Mouse (Mus musculus) embryonic facial prominence, embryonic 15.5 days (tissue): ENCODE data around the gene Cdc42bpg. TPM values are rescaled to one million over a fixed set of nuclear protein-coding genes. Genes with fewer than 3 reads are reported as not detected.

Source experiments
- ATAC-seq: fragments of 200-750 bp; cut with Nextera tagmentation; 2 replicates; pipeline ENCODE4 v1.8.0; 2017; ENCODE audit warnings: low read depth, moderate TSS enrichment; ENCODE audit not compliant: insufficient number of reproducible peaks, low FRiP score, low TSS enrichment
- H3K27ac ChIP-seq: fragments of 300-500 bp; sonication (generic); replicated peaks from 2 replicates; pipeline ENCODE4 v1.5.1; 2015; ENCODE audit warnings: mild to moderate bottlenecking, inconsistent platforms
- H3K27me3 ChIP-seq: fragments of 300-500 bp; sonication (generic); 2 replicates; pipeline ENCODE4 v1.6.1; 2015; ENCODE audit warnings: inconsistent platforms
- H3K36me3 ChIP-seq: fragments of 300-500 bp; sonication (generic); 2 replicates; pipeline ENCODE4 v1.6.1; 2015; ENCODE audit warnings: mild to moderate bottlenecking, inconsistent platforms
- H3K4me1 ChIP-seq: fragments of 300-500 bp; sonication (generic); 2 replicates; pipeline ENCODE4 v1.6.1; 2015; ENCODE audit warnings: inconsistent platforms
- H3K4me2 ChIP-seq: fragments of 300-500 bp; sonication (generic); replicated peaks from 2 replicates; pipeline ENCODE4 v1.6.1; 2015; ENCODE audit warnings: mild to moderate bottlenecking, inconsistent platforms
- H3K4me3 ChIP-seq: fragments of 300-500 bp; sonication (generic); replicated peaks from 2 replicates; pipeline ENCODE4 v1.5.1; 2015; ENCODE audit warnings: mild to moderate bottlenecking, inconsistent platforms
- H3K9ac ChIP-seq: fragments of 300-500 bp; sonication (generic); 2 replicates; pipeline ENCODE4 v1.6.1; 2015; ENCODE audit warnings: inconsistent platforms
- H3K9me3 ChIP-seq: fragments of 300-500 bp; sonication (generic); replicated peaks from 2 replicates; pipeline ENCODE4 v1.6.1; 2016; ENCODE audit warnings: inconsistent platforms
- WGBS: fragments of 180-500 bp; shearing (Covaris S2); methylation state at CpG from one replicate; pipeline ENCODE4 v1.1.7; 2015; 5-methylcytosine and 5-hydroxymethylcytosine counted together
- polyA plus RNA-seq: library from polyadenylated mRNA; unstranded; fragments of >200 nt; fragmentation: Nextera tagmentation; extraction: Ambion mirVana; gene quantifications from 2 replicates; pipeline ENCODE4 v1.2.1, GENCODE M21; 2015

Gene Cdc42bpg
- polyA plus RNA-seq = 1.5 and 2.5 TPM in 2 replicates

DNA sequence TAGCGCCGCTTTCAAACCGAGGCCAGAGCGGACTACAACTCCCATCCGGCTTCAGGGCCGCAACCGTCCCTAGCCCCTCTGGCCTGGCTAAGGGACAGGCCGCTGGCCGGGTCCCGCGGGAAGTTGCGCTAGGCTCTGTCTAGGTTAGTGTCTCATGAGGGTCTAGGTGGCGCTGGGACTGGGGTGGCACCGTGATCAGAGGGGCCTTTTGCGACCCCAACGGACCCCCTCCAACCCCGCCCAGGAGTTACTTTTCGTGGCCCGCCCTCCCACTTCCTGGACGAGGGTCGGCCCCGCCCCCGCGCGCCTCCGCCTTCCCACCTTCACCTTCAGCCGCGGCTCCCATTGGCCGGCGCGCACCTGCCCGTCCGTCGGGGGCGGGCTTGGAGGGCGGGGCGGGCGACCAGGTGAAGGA, at the start of gene Cdc42bpg:
Gene Cdc42bpg, plus strand, starts transcription at position 320 of the 415 bp plus-strand sequence.
- H3K36me3 ChIP-seq = peaks cover 10% of the 10 kb centered on the region
- 1% methylated on average over 36 of the region's 38 CpGs for WGBS
- ATAC-seq = peak; percentile 75

DNA sequence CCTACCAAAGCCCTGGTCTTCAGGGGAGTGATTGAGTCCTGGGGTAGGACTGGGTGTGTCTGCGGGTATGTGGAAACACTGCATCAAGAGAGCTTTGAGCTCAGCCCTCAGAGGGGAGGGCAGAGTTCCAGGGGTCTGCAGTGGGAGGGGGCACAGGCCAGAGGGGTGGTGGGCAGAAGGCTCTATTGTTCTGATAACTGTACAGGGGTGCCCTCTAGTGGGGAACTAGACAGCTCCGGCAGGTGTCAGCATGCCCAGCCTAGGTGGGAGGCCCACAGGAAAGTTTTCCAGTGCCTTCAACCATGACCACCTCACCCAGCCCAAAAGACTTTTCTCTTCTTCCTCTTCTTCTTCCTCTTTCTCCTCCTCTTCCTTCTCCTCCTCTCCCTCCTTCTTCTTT, 45.8 kb upstream of the Cdc42bpg start:
- Histone ChIP-seq H3K4me3 (no peak overlapping the region), H3K36me3 (peaks cover 64% of the 10 kb centered on the region), H3K9ac (no peak overlapping the region), H3K4me2 (no peak overlapping the region), H3K9me3 (no peaks in the 10 kb centered on the region), H3K27ac (no peak overlapping the region), H3K4me1 (no peaks in the 10 kb centered on the region), H3K27me3 (no peaks in the 10 kb centered on the region)
- ATAC-seq = no peak
- 67% methylated on average over 2 of the region's 2 CpGs for WGBS

More for the DNA sequence above, at the start of gene Cdc42bpg:
- Histone ChIP-seq H3K9me3 (no peaks in the 10 kb centered on the region), H3K9ac (peak within 1 kb of the TSS; percentile 50), H3K27ac (peak within 1 kb of the TSS; percentile 85), H3K4me1 (peaks cover 37% of the 10 kb centered on the region), H3K27me3 (no peaks in the 10 kb centered on the region), H3K4me2 (peak within 1 kb of the TSS; percentile 65), H3K4me3 (peak within 1 kb of the TSS; percentile 72)

DNA sequence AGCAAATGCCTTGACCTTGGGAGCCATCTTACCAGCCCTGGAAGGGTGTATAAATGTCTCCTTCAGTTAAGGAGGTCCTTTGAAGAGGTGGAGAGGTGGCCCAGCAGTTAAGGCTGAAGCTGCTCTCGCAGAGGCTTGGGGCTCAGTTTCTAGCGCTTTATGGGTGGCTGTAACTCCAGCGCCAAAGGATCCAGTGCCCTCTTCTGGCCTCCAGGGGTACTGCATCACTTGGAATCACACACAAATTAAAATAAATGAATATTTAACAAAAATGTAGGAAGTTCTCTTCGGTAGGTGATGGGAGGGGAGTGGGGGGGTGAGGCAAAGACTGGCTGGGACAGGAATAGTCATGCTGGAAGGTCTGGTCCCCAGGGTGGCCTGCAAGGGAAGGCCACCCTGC, 45.3 kb upstream of the Cdc42bpg start:
- peaks cover 59% of the 10 kb centered on the region for H3K36me3 ChIP-seq

DNA sequence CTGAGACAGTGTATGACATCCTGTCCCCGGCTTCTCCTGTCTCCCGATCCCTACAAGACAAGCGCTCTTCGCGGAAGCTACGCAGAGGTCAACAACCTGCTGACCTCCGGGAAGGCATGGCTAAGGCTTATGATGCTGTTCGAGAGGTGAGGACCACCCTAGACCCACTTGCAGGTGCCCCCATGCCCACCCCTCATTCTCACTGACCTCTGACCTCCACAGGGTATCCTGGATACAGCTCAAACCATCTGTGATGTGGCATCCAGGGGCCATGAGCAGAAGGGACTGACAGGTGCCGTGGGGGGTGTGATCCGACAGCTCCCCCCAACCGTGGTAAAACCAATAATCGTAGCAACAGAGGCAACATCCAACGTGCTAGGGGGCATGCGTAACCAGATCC, 44.9 kb upstream of the Cdc42bpg start:
- no peaks in the 10 kb centered on the region for H3K9me3 ChIP-seq
- peaks cover 55% of the 10 kb centered on the region for H3K36me3 ChIP-seq
- WGBS = 90% methylated on average over 14 of the region's 14 CpGs
- H3K4me3 ChIP-seq = no peak overlapping the region
- no peak for ATAC-seq
- H3K4me2 ChIP-seq = no peak overlapping the region
- no peak overlapping the region for H3K9ac ChIP-seq
- H3K27me3 ChIP-seq = no peaks in the 10 kb centered on the region
- H3K27ac ChIP-seq = no peak overlapping the region
- no peaks in the 10 kb centered on the region for H3K4me1 ChIP-seq

More for the DNA sequence above, 45.3 kb upstream of the Cdc42bpg start:
- H3K4me3 ChIP-seq = no peak overlapping the region
- H3K4me1 ChIP-seq = no peaks in the 10 kb centered on the region
- H3K27me3 ChIP-seq = no peaks in the 10 kb centered on the region
- H3K9me3 ChIP-seq = no peaks in the 10 kb centered on the region
- no peak overlapping the region for H3K27ac ChIP-seq
- H3K4me2 ChIP-seq = no peak overlapping the region
- ATAC-seq = no peak
- 81% methylated on average over 4 of the region's 4 CpGs for whole genome bisulfite sequencing
- H3K9ac ChIP-seq = no peak overlapping the region

DNA sequence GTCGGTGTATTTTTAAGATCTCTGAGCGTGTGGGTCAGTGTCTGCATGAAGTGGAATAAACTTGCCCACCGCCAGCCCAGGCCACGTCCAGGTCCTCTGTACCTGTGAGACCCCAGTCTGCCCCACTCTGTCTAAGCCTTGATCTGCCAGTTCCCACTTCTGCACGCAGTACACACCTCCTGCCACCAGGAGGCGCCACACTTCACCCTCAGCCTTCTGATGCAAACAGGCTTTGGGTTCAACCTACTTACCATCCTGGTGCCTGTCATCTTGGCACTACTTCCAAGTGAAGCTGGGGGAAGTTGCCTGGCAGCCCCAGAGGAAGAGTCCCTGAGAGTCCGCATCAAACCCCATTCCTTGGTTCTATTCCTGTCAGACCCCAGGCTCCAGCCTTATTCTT, 44.0 kb upstream of the Cdc42bpg start:
- Histone ChIP-seq H3K4me2 (no peak overlapping the region), H3K27ac (no peak overlapping the region), H3K9me3 (no peaks in the 10 kb centered on the region), H3K9ac (no peak overlapping the region), H3K27me3 (no peaks in the 10 kb centered on the region), H3K36me3 (peaks cover 46% of the 10 kb centered on the region), H3K4me1 (no peaks in the 10 kb centered on the region), H3K4me3 (no peak overlapping the region)
- 63% methylated on average over 7 of the region's 7 CpGs for WGBS
- ATAC-seq = no peak

DNA sequence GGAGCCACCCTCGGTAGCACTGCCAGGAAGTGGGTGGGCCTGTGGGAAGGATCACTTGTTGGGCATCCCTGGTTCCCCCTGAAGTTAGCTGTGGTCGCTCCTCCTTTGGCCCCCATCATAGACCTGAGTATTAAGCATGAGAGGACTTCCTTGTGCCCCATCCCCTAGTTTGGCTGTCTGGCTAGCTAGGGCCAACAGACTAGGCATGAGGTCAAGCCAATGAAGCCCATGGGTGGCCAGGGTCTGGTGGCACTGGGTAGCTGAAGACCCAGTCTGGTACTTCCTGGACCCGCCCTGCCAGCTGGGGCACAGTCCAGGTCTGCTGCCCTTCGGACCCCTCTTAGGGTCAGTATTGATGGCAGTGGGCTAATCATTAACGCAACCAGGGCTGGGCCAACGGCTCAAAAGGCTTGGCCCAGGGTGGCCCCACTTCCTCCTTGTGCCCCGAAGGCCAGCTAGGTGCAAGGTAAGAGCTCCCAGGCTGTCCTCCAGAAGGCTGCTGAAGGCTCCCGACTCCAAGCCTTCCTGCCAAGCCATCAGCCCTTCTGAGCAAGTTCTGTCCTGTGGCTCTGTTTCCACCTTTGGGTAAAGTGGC, 43.3 kb upstream of the Cdc42bpg start:
- H3K4me2 ChIP-seq = no peak overlapping the region
- H3K36me3 ChIP-seq = peaks cover 39% of the 10 kb centered on the region
- no peaks in the 10 kb centered on the region for H3K9me3 ChIP-seq
- no peak overlapping the region for H3K4me3 ChIP-seq
- no peak for ATAC-seq
- H3K27me3 ChIP-seq = no peaks in the 10 kb centered on the region
- H3K4me1 ChIP-seq = no peaks in the 10 kb centered on the region
- no peak overlapping the region for H3K27ac ChIP-seq
- 93% methylated on average over 8 of the region's 8 CpGs for WGBS
- H3K9ac ChIP-seq = no peak overlapping the region

DNA sequence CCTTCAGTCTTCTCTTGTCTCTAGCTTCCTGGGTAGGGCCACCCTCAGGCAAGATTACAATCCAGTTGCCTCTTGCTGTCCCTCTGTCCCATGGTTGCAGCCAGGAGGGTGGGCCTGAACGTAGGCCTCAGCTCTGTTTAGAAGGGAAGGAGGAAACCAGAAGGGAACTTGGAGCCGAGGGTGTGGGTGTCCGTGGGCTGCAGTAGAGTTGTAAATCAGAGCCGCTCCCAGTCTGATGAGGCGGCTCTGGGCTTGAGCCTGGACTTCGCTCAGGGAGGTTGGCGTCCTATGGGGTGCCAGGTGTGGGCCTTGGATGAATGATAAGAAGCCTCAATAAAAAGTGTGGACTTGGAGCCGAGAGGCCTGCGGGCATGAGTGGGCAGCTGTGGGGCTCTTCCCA, 42.1 kb upstream of the Cdc42bpg start:
- peaks cover 4% of the 10 kb centered on the region for H3K4me1 ChIP-seq
- no peak overlapping the region for H3K4me2 ChIP-seq
- WGBS = 68% methylated on average over 9 of the region's 9 CpGs
- no peaks in the 10 kb centered on the region for H3K9me3 ChIP-seq
- peaks cover 27% of the 10 kb centered on the region for H3K36me3 ChIP-seq
- no peak for ATAC-seq
- no peak overlapping the region for H3K9ac ChIP-seq
- H3K27ac ChIP-seq = no peak overlapping the region
- no peaks in the 10 kb centered on the region for H3K27me3 ChIP-seq
- H3K4me3 ChIP-seq = no peak overlapping the region

DNA sequence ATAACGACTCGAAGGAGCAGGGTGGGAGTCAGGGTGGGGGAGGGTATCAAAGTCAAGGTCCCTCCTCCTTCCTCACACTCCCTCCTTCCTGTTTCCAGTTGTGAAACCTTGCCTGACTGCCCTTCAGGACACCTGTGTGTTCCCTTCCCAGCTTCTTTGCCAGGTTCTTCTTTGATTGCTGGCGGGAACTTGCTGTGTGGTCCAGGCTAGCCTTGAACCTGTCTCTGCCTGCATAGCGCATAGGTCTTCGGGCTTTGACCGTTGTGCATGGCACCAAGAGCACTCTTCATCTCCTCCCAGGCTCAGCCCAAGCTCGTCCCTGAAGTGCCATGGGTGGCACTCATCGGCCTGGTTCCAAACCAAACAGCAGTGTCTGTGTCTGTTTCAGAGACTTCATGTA, 41.3 kb upstream of the Cdc42bpg start:
- Histone ChIP-seq H3K9me3 (no peaks in the 10 kb centered on the region), H3K9ac (no peak overlapping the region), H3K4me2 (no peak overlapping the region), H3K27me3 (no peaks in the 10 kb centered on the region), H3K4me1 (peaks cover 4% of the 10 kb centered on the region), H3K36me3 (peaks cover 23% of the 10 kb centered on the region), H3K27ac (no peak overlapping the region), H3K4me3 (no peak overlapping the region)
- no peak for ATAC-seq
- 80% methylated on average over 8 of the region's 8 CpGs for WGBS

DNA sequence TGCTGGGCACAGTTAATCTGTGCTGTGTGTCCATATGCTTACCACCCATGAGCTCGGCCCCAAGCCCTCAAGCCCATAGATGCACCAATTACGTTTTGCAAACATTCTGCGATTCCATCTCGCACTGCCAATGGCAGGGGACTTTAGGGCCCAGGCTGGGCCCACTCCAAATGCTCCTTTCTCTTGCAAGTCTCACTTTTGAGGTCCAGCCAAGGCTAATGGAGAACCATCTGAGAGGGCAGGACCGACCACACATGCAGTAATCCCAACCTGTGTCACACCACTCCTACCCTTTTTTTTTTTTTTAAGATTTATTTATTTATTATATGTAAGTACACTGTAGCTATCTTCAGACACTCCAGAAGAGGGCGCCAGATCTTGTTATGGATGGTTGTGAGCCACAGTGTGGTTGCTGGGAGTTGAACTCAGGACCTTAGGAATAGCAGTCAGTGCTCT, 40.5 kb upstream of the Cdc42bpg start:
- Histone ChIP-seq H3K4me2 (no peak overlapping the region), H3K36me3 (peaks cover 15% of the 10 kb centered on the region), H3K9me3 (no peaks in the 10 kb centered on the region), H3K9ac (no peak overlapping the region), H3K27ac (no peak overlapping the region), H3K4me3 (no peak overlapping the region), H3K27me3 (no peaks in the 10 kb centered on the region), H3K4me1 (peaks cover 4% of the 10 kb centered on the region)
- ATAC-seq = no peak
- 66% methylated on average over 6 of the region's 6 CpGs for WGBS

DNA sequence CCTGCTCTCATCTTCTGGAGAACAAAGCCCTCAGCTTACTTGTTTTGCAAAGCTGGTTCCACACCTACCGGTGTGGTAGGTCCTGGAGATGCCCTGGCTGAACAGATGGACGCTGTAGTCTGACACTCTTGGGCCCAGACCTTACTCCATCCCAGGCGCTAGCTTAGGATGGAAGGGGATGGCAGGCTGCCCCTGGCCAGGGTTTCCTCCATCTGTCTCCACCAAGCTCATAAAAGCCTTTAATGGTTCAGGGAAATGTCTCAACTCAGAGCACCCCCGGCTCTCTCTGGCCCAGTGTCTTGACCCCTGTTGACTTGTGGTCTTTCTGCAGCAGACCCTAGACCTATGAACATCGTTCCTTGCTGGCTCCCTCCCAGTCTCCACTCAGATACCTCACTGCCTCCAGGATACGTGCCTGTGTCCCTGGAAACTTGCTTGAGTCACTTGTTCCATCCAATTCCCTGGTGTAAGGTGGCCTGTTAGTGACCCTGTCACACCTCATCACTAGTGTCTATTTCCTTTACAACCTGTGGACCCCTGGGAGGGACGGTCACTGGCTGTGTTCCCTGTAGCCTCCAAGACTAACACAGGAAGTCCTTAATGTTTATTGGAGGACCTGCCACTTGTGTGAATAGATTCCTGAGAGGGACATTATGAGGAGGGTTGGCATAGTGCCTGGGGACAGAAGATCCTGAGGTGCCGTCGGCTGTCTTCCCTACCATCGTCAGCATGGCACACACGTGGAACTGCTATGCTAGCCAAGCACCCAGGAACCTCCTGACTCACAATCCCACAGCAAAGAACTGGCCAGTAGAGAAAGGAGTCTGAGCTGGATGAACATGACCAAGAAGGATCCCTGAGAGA, 38.7 kb upstream of the Cdc42bpg start:
- Histone ChIP-seq H3K9me3 (no peaks in the 10 kb centered on the region), H3K9ac (no peak overlapping the region), H3K4me2 (no peak overlapping the region), H3K27ac (no peak overlapping the region), H3K27me3 (no peaks in the 10 kb centered on the region; the same call in 1 of the 2 replicates), H3K4me1 (peaks cover 8% of the 10 kb centered on the region), H3K36me3 (no peaks in the 10 kb centered on the region), H3K4me3 (no peak overlapping the region)
- 68% methylated on average over 11 of the region's 11 CpGs for WGBS
- ATAC-seq = no peak

DNA sequence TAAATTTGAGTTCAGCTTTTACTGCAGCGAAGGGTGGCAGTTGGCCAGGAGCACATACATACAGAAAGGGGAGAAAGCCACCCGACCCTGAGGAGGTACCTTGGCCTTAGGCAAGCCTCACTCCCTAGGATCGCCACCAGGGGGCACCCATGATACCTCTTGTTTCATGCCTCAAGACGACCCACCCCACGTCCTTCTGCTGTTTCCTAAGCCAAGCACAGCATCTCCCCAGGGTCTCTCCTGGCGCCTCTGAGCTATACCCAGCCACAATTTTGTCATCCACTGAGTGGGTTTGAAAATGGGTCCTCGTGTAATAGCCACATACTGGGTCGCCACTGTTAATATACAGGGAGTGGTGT, 38.1 kb upstream of the Cdc42bpg start:
- ATAC-seq = peak; percentile 52; the same call in 1 of the 2 replicates
- WGBS = 12% methylated on average over 8 of the region's 8 CpGs

More for the DNA sequence above, 38.1 kb upstream of the Cdc42bpg start:
- no peaks in the 10 kb centered on the region for H3K9me3 ChIP-seq
- no peak overlapping the region for H3K4me3 ChIP-seq
- H3K27ac ChIP-seq = no peak overlapping the region
- no peaks in the 10 kb centered on the region for H3K36me3 ChIP-seq
- no peak overlapping the region for H3K4me2 ChIP-seq
- H3K27me3 ChIP-seq = no peaks in the 10 kb centered on the region; the same call in 1 of the 2 replicates
- H3K4me1 ChIP-seq = peaks cover 8% of the 10 kb centered on the region
- H3K9ac ChIP-seq = no peak overlapping the region
